Mouse (Mus musculus) bone marrow, adult 2 months (tissue): ENCODE data around the gene Gm10153.

ENCODE experiments used
- CTCF ChIP-seq: fragments of 200-500 bp; IDR thresholded peaks from 2 replicates; pipeline ENCODE4 v1.5.1; 2011; ENCODE audit warnings: low read length, control low read depth; ENCODE audit not compliant: control insufficient read depth, insufficient read depth
- POLR2A ChIP-seq: fragments of 200-500 bp; IDR thresholded peaks from 2 replicates; pipeline ENCODE4 v1.6.1; 2011; ENCODE audit warnings: low read depth, mild to moderate bottlenecking, control low read depth, low read length, borderline replicate concordance; ENCODE audit not compliant: control insufficient read depth

GRCm38 (mm10) chr7:142140696-142141095 is 49.5 kb downstream of the Gm10153 start:
- TF ChIP-seq CTCF, result no peak
- TF ChIP-seq POLR2A, result no peak
